Mouse (Mus musculus) urinary bladder, adult 2 months (tissue): ENCODE measurements around the gene Vwa7. TPM values are rescaled to one million over a fixed set of nuclear protein-coding genes. Genes with fewer than 3 reads are reported as not detected.
"Not testable (repeated sequence)": the region's sequence is repeated elsewhere in the genome, so short reads cannot be mapped to it uniquely, and the experiment has no call there.

ENCODE experiments used
- DNase-seq: peaks from one replicate; pipeline ENCODE4 v3.0.0; 2022; ENCODE audit warnings: low spot score
- polyA plus RNA-seq: library from polyadenylated mRNA; depleted of rRNA; stranded (reverse); fragments of >200 nt; gene quantifications from 2 replicates; pipeline ENCODE4 v1.2.3, GENCODE M21; 2012

The Vwa7 gene
- polyA plus RNA-seq, 1 experiment = 6.1 TPM

- peak; percentile 91 for DNase-seq
Observed at GRCm38 (mm10) chr17:35000717-35001451, 15.5 kb upstream of the Vwa7 start, which contains the start of gene Vars. Gene Vars, plus strand, starts transcription at chr17:35000987.

GRCm38 (mm10) chr17:35001452-35002152, 14.8 kb upstream of the Vwa7 start:
- DNase-seq = no peak

GRCm38 (mm10) chr17:35002153-35002865, 14.1 kb upstream of the Vwa7 start:
- no peak for DNase-seq

GRCm38 (mm10) chr17:35003022-35003838, 13.1 kb upstream of the Vwa7 start:
- no peak for DNase-seq

GRCm38 (mm10) chr17:35004075-35004717, 12.2 kb upstream of the Vwa7 start:
- DNase-seq = no peak

- no peak for DNase-seq
Observed at GRCm38 (mm10) chr17:35005158-35005557, 11.2 kb upstream of the Vwa7 start.

- not testable (repeated sequence) for DNase-seq
Observed at GRCm38 (mm10) chr17:35005902-35006301, 10.5 kb upstream of the Vwa7 start.

GRCm38 (mm10) chr17:35007387-35007991, 8.9 kb upstream of the Vwa7 start:
- DNase-seq = no peak

- DNase-seq = no peak
Observed at GRCm38 (mm10) chr17:35009586-35009985, 6.8 kb upstream of the Vwa7 start.

GRCm38 (mm10) chr17:35011440-35011839, 4.9 kb upstream of the Vwa7 start:
- no peak for DNase-seq

GRCm38 (mm10) chr17:35012430-35012829, 3.9 kb upstream of the Vwa7 start:
- no peak for DNase-seq

- DNase-seq = no peak
Observed at GRCm38 (mm10) chr17:35013221-35013620, 3.2 kb upstream of the Vwa7 start.

- no peak for DNase-seq
Observed at GRCm38 (mm10) chr17:35015296-35015695, 1.1 kb upstream of the Vwa7 start.

GRCm38 (mm10) chr17:35016791-35017705, 669 bp downstream of the Vwa7 start:
- DNase-seq = no peak

- DNase-seq = no peak
Observed at GRCm38 (mm10) chr17:35017706-35018030, 1.3 kb downstream of the Vwa7 start.

- no peak for DNase-seq
Observed at GRCm38 (mm10) chr17:35018171-35018570, 1.8 kb downstream of the Vwa7 start.

GRCm38 (mm10) chr17:35019894-35020293, 3.5 kb downstream of the Vwa7 start:
- DNase-seq = no peak

GRCm38 (mm10) chr17:35020551-35020950, 4.2 kb downstream of the Vwa7 start:
- no peak for DNase-seq

GRCm38 (mm10) chr17:35021163-35021808, 4.9 kb downstream of the Vwa7 start:
- DNase-seq = peak; percentile 86
